Mouse (Mus musculus): ENCODE results near the gene Fam78b. TPM values are rescaled to one million over a fixed set of nuclear protein-coding genes. Genes with fewer than 3 reads are reported as not detected.

Fam78b gene
- polyA plus RNA-seq, 1 experiment from 2014 or later, result 13.9 TPM

GRCm38 (mm10) chr1:167135748-167136147, 134.5 kb downstream of the Fam78b start:
- no peak overlapping the region for H3K4me2 ChIP-seq
- H3K4me3 ChIP-seq, result no peak overlapping the region
- H3K9me3 ChIP-seq, result no peaks in the 10 kb centered on the region
- 86% methylated on average over 5 of the region's 5 CpGs for WGBS
- no peaks in the 10 kb centered on the region for H3K27me3 ChIP-seq
- ATAC-seq (ENCODE audit: low read depth), result no peak
- no peak overlapping the region for H3K27ac ChIP-seq (replicated peaks)
- no peaks in the 10 kb centered on the region for H3K36me3 ChIP-seq
- no peak overlapping the region for H3K9ac ChIP-seq
- no peaks in the 10 kb centered on the region for H3K4me1 ChIP-seq (replicated peaks)
